Comparison of ENCODE assay signal across 8 mouse cellular contexts in genomic region chrX:73914827-73915703, GRCm38 (mm10). TPM values are rescaled to one million over a fixed set of nuclear protein-coding genes. Genes with fewer than 3 reads are reported as not detected.
DNase-seq lines count a peak whose midpoint lies in the region; ATAC-seq and TF ChIP-seq lines count a peak whose summit lies in the region.

No protein-coding gene starts in this region.

- peak overlapping the region; percentile 32 for H3K4me3 ChIP-seq in hindbrain, embryonic 10.5 days
- no peak overlapping the region for H3K4me3 ChIP-seq in lung, postnatal 0 days (ENCODE audit: low read depth, low read length)

- no peak for TF ChIP-seq EP300 in lung, postnatal 0 days (IDR thresholded peaks at IDR 0.05)

- peak; percentile 99 for ATAC-seq in frontal cortex, adult (ENCODE audit: low TSS enrichment)
- peak; percentile 99 for ATAC-seq in lung, postnatal 0 days

- no peaks in the 10 kb centered on the region for H3K27me3 ChIP-seq in hindbrain, embryonic 10.5 days (ENCODE audit: insufficient read depth, poor library complexity, severe bottlenecking)
- no peaks in the 10 kb centered on the region for H3K27me3 ChIP-seq in lung, postnatal 0 days (replicated peaks; ENCODE audit: insufficient read depth, low read length)

- H3K4me2 ChIP-seq in lung, postnatal 0 days (replicated peaks; ENCODE audit: low read depth, low read length), result peak overlapping the region; percentile 35

- peaks cover 6% of the 10 kb centered on the region for H3K4me1 ChIP-seq in hindbrain, embryonic 10.5 days (replicated peaks)
- H3K4me1 ChIP-seq in lung, postnatal 0 days (ENCODE audit: insufficient read depth, low read depth, low read length), result no peaks in the 10 kb centered on the region; the same call in 1 of the 2 replicates

- DNase-seq in Muller cell, postnatal 12 days (ENCODE audit: inconsistent ontology term), result peak; percentile 86
- DNase-seq in cerebellum, adult 9-10 months, result peak; percentile 88
- DNase-seq in hindbrain, embryonic 10.5 days (ENCODE audit: low spot score), result peak; percentile 89
- DNase-seq in layer of hippocampus, adult 9-11 months, result peak; percentile 97
- DNase-seq in lung, postnatal 0 days (ENCODE audit: low spot score), result peak; percentile 98
- DNase-seq in retina, adult 2 months (ENCODE audit: low read depth, low spot score), result peak; percentile 86
- peak; percentile 84 to 93 for DNase-seq in thymus, postnatal 36 days

- 36% methylated on average over 31 of the region's 31 CpGs for WGBS in hindbrain, embryonic 10.5 days
- 18% methylated on average over 29 of the region's 31 CpGs for WGBS in lung, postnatal 0 days

- H3K27ac ChIP-seq in hindbrain, embryonic 10.5 days, result peak overlapping the region; percentile 80
- peak overlapping the region; percentile 79 for H3K27ac ChIP-seq in lung, postnatal 0 days (ENCODE audit: low read length)

- no peak overlapping the region for H3K9ac ChIP-seq in lung, postnatal 0 days (replicated peaks; ENCODE audit: low read depth)

- peaks cover 33% of the 10 kb centered on the region for H3K36me3 ChIP-seq in hindbrain, embryonic 10.5 days
- H3K36me3 ChIP-seq in lung, postnatal 0 days (ENCODE audit: insufficient read depth, low read length), result no peaks in the 10 kb centered on the region

- no peaks in the 10 kb centered on the region for H3K9me3 ChIP-seq in hindbrain, embryonic 10.5 days
- H3K9me3 ChIP-seq in lung, postnatal 0 days (ENCODE audit: low read length), result no peaks in the 10 kb centered on the region

- TF ChIP-seq CTCF in lung, postnatal 0 days (IDR thresholded peaks at IDR 0.05), result peak; percentile 67

RNA-seq across cellular contexts. Expression of gene Arhgap4, which starts 6.6 kb away (rescaled TPM):
- 2.2 TPM in 2 replicates for polyA plus RNA-seq in hindbrain, embryonic 10.5 days (2016; fragmentation: Nextera tagmentation; extraction: Ambion mirVana)
- 1.9 and 2.3 TPM in 2 replicates for polyA plus RNA-seq in lung, postnatal 0 days (2015; fragmentation: Nextera tagmentation; extraction: Ambion mirVana)

RNA-seq across cellular contexts. Expression of gene Naa10, which starts 6.7 kb away (rescaled TPM):
- polyA plus RNA-seq in hindbrain, embryonic 10.5 days (2016; fragmentation: Nextera tagmentation; extraction: Ambion mirVana), result 148 and 159 TPM in 2 replicates
- polyA plus RNA-seq in lung, postnatal 0 days (2015; fragmentation: Nextera tagmentation; extraction: Ambion mirVana), result 54.6 and 55.3 TPM in 2 replicates

RNA-seq across cellular contexts. Expression of gene Renbp, which starts 15.6 kb away (rescaled TPM):
- 20.6 and 25.8 TPM in 2 replicates for polyA plus RNA-seq in hindbrain, embryonic 10.5 days (2016; fragmentation: Nextera tagmentation; extraction: Ambion mirVana)
- polyA plus RNA-seq in lung, postnatal 0 days (2015; fragmentation: Nextera tagmentation; extraction: Ambion mirVana), result 79.4 and 83.5 TPM in 2 replicates

RNA-seq across cellular contexts. Expression of gene L1cam, which starts 19.2 kb away (rescaled TPM):
- 13.4 and 26.1 TPM in 2 replicates for polyA plus RNA-seq in hindbrain, embryonic 10.5 days (2016; fragmentation: Nextera tagmentation; extraction: Ambion mirVana)
- 0.86 and 0.98 TPM in 2 replicates for polyA plus RNA-seq in lung, postnatal 0 days (2015; fragmentation: Nextera tagmentation; extraction: Ambion mirVana)

RNA-seq across cellular contexts. Expression of gene Avpr2, which starts 23.2 kb away (rescaled TPM):
- polyA plus RNA-seq in hindbrain, embryonic 10.5 days (2016; fragmentation: Nextera tagmentation; extraction: Ambion mirVana), result 0.16 TPM in 1 of 2 replicates, not detected in the other
- 0.08 and 0.11 TPM in 2 replicates for polyA plus RNA-seq in lung, postnatal 0 days (2015; fragmentation: Nextera tagmentation; extraction: Ambion mirVana)
